Mouse (Mus musculus) layer of hippocampus, adult 18-20 months (tissue): ENCODE measurements around the gene Tm4sf5. TPM values are rescaled to one million over a fixed set of nuclear protein-coding genes. Genes with fewer than 3 reads are reported as not detected.

Source experiments
- DNase-seq, 2 experiments: peaks; one replicate each; pipeline ENCODE4 v3.0.0; 2022; ENCODE audit warnings: low spot score in 2 of 2
- total RNA-seq, 2 experiments: library from RNA; stranded (reverse); gene quantifications; 2 replicates each; pipeline ENCODE4 v1.2.3; 2021

Tm4sf5 gene
- total RNA-seq, 2 experiments from 2014 or later, result not detected

- no peak for DNase-seq
These were observed 35.9 kb downstream of the Tm4sf5 start for GRCm38 (mm10) chr11:70540928-70541327.

DNA sequence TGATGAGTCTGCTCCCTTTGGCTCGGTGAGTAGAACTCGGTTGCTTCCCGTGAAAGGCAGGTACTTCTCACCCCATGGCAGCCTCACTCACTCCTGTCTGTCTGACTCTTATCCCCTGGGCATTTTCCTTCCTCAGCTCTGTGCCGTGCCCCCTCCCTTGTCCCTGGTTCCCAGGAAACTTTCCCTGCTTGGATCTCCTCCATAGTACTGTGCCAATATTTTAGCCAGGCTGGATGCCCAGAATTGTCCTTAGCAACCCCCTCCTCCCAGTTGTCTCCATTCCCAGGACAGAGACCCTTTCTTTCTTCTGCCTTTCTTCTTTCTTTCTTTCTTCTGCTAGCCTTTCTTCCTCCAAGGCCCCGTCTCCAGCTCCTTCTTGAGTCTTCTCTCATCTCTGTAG lies 36.4 kb downstream of the Tm4sf5 start:
- DNase-seq, result no peak

DNA sequence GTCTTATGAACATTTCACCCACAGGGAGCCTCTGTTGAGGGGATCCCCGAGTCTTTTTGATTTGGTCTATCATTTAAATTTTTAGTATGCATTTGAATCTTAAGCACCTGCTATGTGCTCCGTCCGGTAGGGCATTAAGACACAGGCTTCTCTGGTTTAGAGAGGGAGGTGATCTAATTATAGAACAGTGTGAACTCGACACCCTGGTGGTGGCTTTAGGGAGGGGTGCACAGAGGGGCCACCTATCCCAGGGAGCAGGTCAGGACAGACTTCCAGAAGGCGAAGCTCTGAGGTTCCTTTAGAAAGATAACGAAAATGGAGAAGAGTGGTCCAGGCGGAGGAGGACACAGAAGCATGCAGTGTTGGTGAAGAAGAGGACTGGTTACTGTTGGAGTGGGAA lies 39.5 kb downstream of the Tm4sf5 start:
- DNase-seq, result no peak

GRCm38 (mm10) chr11:70551526-70551925 lies 46.5 kb downstream of the Tm4sf5 start:
- DNase-seq, result no peak

DNA sequence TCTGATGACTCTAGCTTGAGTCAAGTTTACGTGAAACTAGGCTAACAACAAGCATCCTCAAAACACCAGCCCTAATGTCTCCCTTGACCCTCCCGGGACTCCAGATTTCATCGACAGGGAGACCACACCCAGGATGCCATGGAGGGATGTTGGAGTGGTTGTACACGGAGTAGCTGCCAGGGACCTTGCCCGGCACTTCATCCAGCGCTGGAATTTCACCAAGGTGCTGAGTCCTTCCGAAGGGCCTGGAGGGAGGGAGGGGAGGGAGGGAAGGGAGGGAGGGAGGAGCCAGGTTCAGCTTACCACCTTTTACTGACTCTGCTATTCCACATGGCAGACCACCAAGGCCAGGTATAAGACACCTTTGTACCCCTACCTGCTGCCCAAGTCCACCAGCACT lies 48.9 kb downstream of the Tm4sf5 start:
- no peak for DNase-seq

DNA sequence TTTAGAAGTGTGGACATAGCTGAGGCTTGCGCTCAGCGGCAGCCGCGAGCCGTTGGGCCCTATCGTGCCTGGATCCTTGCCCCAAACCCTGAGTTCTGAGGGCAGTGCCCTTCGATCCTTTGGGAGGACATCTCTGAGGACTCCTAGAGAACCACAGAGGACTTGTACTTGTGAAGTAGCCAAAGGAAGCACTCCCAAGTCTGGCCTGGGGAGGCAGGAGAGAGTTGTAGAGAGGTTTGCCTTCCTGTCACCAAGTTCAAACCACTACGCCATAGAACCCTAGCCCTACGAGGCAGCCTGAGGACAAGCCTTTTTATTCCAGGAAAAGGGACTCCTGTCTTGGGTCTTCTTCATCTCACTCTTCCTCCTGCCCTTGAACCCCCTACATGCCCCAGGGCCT lies 52.5 kb downstream of the Tm4sf5 start:
- no peak for DNase-seq

Other genes with a start within 250 kb of the Tm4sf5 start
- under 1 TPM; 0.15 to 0.27 TPM for gene Alox12, start 249.9 kb upstream of the Tm4sf5 start, total RNA-seq
- not detected for gene Alox12e, start 182.6 kb upstream of the Tm4sf5 start, total RNA-seq
- under 1 TPM in 1 of 2 experiments, not detected in 1; 0.17 TPM for gene Alox15, start 153.2 kb upstream of the Tm4sf5 start, total RNA-seq
- gene Pelp1, start 95.2 kb upstream of the Tm4sf5 start, total RNA-seq, result 10 to 100 TPM; 32.0 to 37.2 TPM
- 100 to 1,000 TPM in 1 of 2 experiments, 10 to 100 TPM in 1; 93.5 to 100 TPM for gene Arrb2, start 72.6 kb upstream of the Tm4sf5 start, total RNA-seq
- gene Med11, start 53.3 kb upstream of the Tm4sf5 start, total RNA-seq, result 10 to 100 TPM; 13.7 to 16.7 TPM
- gene Zmynd15, start 45.8 kb upstream of the Tm4sf5 start, total RNA-seq, result under 1 TPM; 0.20 to 0.27 TPM
- gene Cxcl16, start 45.3 kb upstream of the Tm4sf5 start, total RNA-seq, result 1 to 10 TPM in 1 of 2 experiments, under 1 TPM in 1; 0.82 to 1.3 TPM
- gene Vmo1, start 9.4 kb downstream of the Tm4sf5 start, total RNA-seq, result not detected
- not detected for gene Gltpd2, start 14.0 kb downstream of the Tm4sf5 start, total RNA-seq
- 100 to 1,000 TPM; 198 TPM for gene Psmb6, start 20.1 kb downstream of the Tm4sf5 start, total RNA-seq
- not detected for gene Gm40193, start 27.7 kb downstream of the Tm4sf5 start, total RNA-seq
- 10 to 100 TPM; 16.7 to 17.8 TPM for gene Pld2, start 34.8 kb downstream of the Tm4sf5 start, total RNA-seq
- gene Mink1, start 57.6 kb downstream of the Tm4sf5 start, total RNA-seq, result 100 to 1,000 TPM; 477 to 515 TPM
- gene 4930544D05Rik, start 110.6 kb downstream of the Tm4sf5 start, total RNA-seq, result under 1 TPM; 0.58 to 0.77 TPM
- not detected for gene Chrne, start 114.0 kb downstream of the Tm4sf5 start, total RNA-seq
- not detected for gene Gp1ba, start 133.9 kb downstream of the Tm4sf5 start, total RNA-seq
- gene Rnf167, start 142.0 kb downstream of the Tm4sf5 start, total RNA-seq, result 10 to 100 TPM; 88.7 to 91.8 TPM
- gene Slc25a11, start 142.2 kb downstream of the Tm4sf5 start, total RNA-seq, result 100 to 1,000 TPM; 121 to 123 TPM
- 100 to 1,000 TPM; 326 to 341 TPM for gene Pfn1, start 149.4 kb downstream of the Tm4sf5 start, total RNA-seq
- gene Eno3, start 152.0 kb downstream of the Tm4sf5 start, total RNA-seq, result 1 to 10 TPM; 6.0 to 9.9 TPM
- gene Spag7, start 164.2 kb downstream of the Tm4sf5 start, total RNA-seq, result 10 to 100 TPM; 50.5 to 51.9 TPM
- gene Camta2, start 182.9 kb downstream of the Tm4sf5 start, total RNA-seq, result 100 to 1,000 TPM; 330 to 389 TPM
- 1 to 10 TPM; 3.7 to 4.3 TPM for gene Inca1, start 194.9 kb downstream of the Tm4sf5 start, total RNA-seq
- gene Kif1c, start 195.3 kb downstream of the Tm4sf5 start, total RNA-seq, result 10 to 100 TPM; 70.4 to 82.8 TPM